Mouse (Mus musculus): Measurements from ENCODE around the gene Tbx15. TPM values are rescaled to one million over a fixed set of nuclear protein-coding genes. Genes with fewer than 3 reads are reported as not detected.

Gene Tbx15
- polyA plus RNA-seq, 1 experiment from 2014 or later = 0.36 TPM

DNA sequence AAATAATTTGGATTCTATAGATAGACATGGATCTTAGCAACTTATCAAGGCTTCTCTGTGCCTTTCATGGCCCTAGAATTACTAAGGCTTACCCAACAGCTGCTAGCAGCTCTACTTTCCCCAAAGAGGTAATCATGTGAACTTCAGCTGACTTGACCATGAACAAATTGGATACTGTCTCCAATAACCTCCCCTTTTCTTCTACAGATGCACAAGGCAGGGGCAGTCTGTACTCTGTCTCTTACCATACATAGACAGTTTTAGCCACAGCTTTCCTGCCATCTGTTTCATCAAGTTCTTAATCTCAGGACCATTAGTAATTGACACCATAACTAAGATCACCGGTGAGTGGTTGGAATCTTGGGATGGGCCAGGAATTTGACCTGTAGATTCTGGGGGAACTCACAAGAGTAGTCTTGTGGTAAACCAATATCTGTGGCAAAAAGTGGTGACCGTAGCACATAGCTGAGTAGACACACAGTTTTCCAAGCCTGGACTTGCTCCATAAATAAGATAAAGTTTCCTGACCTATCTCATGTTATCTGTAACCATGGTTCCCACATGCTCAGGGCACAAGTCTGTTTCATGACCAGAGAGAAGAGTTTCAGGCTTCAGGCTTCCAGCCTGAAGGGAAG is 139.6 kb downstream of the Tbx15 start:
- WGBS = 56% methylated on average over 2 of the region's 2 CpGs
- no peak overlapping the region for H3K27ac ChIP-seq
- no peak overlapping the region for H3K9ac ChIP-seq
- no peak for ATAC-seq (replicated peaks; ENCODE audit: low FRiP score)
- H3K36me3 ChIP-seq = no peaks in the 10 kb centered on the region
- H3K4me2 ChIP-seq = no peak overlapping the region
- H3K4me1 ChIP-seq = no peaks in the 10 kb centered on the region
- no peaks in the 10 kb centered on the region for H3K27me3 ChIP-seq
- no peaks in the 10 kb centered on the region for H3K9me3 ChIP-seq (replicated peaks)
- H3K4me3 ChIP-seq (replicated peaks) = no peak overlapping the region

DNA sequence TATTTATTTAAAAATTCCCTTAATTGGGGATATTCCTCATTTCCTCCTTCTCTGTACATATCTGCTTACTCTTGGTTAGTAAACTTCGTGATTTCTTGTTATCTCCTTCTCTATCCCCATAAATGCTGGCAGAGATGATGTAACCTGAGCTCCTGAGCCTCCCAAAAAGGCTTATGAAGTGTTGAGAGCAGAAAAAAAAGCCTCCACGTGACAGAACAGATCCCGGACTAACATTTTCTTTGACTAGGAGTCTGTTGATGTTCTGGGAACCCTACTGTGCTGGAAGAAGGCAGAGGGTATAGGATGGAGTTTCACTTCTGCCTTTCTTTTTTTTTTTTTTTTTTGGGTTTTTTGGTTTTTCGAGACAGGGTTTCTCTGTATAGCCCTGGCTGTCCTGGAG is 146.9 kb downstream of the Tbx15 start:
- Histone ChIP-seq H3K4me1 (no peaks in the 10 kb centered on the region), H3K9me3 (replicated peaks) (no peaks in the 10 kb centered on the region), H3K4me2 (no peak overlapping the region), H3K9ac (no peak overlapping the region), H3K27me3 (no peaks in the 10 kb centered on the region), H3K36me3 (no peaks in the 10 kb centered on the region), H3K4me3 (replicated peaks) (no peak overlapping the region), H3K27ac (no peak overlapping the region)
- no peak for ATAC-seq (replicated peaks; ENCODE audit: low FRiP score)
- 36% methylated on average over 3 of the region's 4 CpGs for WGBS

Small RNA genes within 50 kb of the gene (microRNA-seq; reads per million reads assigned to microRNA genes)
- gene Mir6481 = not detected

Other genes starting within 250 kb of the Tbx15 start
- 9.2 and 9.7 TPM in 2 replicates for gene Wars2, start 99.3 kb upstream of the Tbx15 start, polyA plus RNA-seq (2015; fragmentation: Nextera tagmentation; extraction: Ambion mirVana)